Mouse (Mus musculus): ENCODE results near the gene Klhl3.

The Klhl3 gene

GRCm38 (mm10) chr13:58124989-58125388 is 11.6 kb upstream of the Klhl3 start:
- no peak for DNase-seq (ENCODE audit: low read depth)

- no peak for DNase-seq (ENCODE audit: low read depth)
Measured at GRCm38 (mm10) chr13:58124278-58124677, 10.9 kb upstream of the Klhl3 start.

- DNase-seq (ENCODE audit: low read depth): no peak
Measured at GRCm38 (mm10) chr13:58123381-58123780, 10.0 kb upstream of the Klhl3 start.

- no peak for DNase-seq (ENCODE audit: low read depth)
Measured at GRCm38 (mm10) chr13:58122786-58123297, 9.4 kb upstream of the Klhl3 start.

- DNase-seq (ENCODE audit: low read depth): peak; percentile 65
Measured at GRCm38 (mm10) chr13:58117318-58118017, 4.1 kb upstream of the Klhl3 start.

- no peak for DNase-seq (ENCODE audit: low read depth)
Measured at GRCm38 (mm10) chr13:58116801-58117200, 3.4 kb upstream of the Klhl3 start.

GRCm38 (mm10) chr13:58115227-58115626 is 1.8 kb upstream of the Klhl3 start:
- DNase-seq (ENCODE audit: low read depth): peak; percentile 53

GRCm38 (mm10) chr13:58112601-58113041 is 771 bp downstream of the Klhl3 start:
- no peak for DNase-seq (ENCODE audit: low read depth)

- DNase-seq (ENCODE audit: low read depth): no peak
Measured at GRCm38 (mm10) chr13:58112191-58112590, 1.2 kb downstream of the Klhl3 start.

GRCm38 (mm10) chr13:58111306-58111705 is 2.1 kb downstream of the Klhl3 start:
- no peak for DNase-seq (ENCODE audit: low read depth)

GRCm38 (mm10) chr13:58090643-58091042 is 22.7 kb downstream of the Klhl3 start:
- DNase-seq (ENCODE audit: low read depth): peak; percentile 5

- no peak for DNase-seq (ENCODE audit: low read depth)
Measured at GRCm38 (mm10) chr13:58084396-58084795, 29.0 kb downstream of the Klhl3 start.

GRCm38 (mm10) chr13:58083521-58083920 is 29.9 kb downstream of the Klhl3 start:
- no peak for DNase-seq (ENCODE audit: low read depth)

GRCm38 (mm10) chr13:58083048-58083447 is 30.3 kb downstream of the Klhl3 start:
- DNase-seq (ENCODE audit: low read depth): no peak

- DNase-seq (ENCODE audit: low read depth): peak; percentile 24
Measured at GRCm38 (mm10) chr13:58078361-58078760, 35.0 kb downstream of the Klhl3 start.

GRCm38 (mm10) chr13:58074881-58075280 is 38.5 kb downstream of the Klhl3 start:
- no peak for DNase-seq (ENCODE audit: low read depth)

- no peak for DNase-seq (ENCODE audit: low read depth)
Measured at GRCm38 (mm10) chr13:58074466-58074865, 38.9 kb downstream of the Klhl3 start.

GRCm38 (mm10) chr13:58073254-58073882 is 40.0 kb downstream of the Klhl3 start:
- DNase-seq (ENCODE audit: low read depth): no peak

- DNase-seq (ENCODE audit: low read depth): no peak
Measured at GRCm38 (mm10) chr13:58071209-58071608, 42.2 kb downstream of the Klhl3 start.

GRCm38 (mm10) chr13:58070504-58070903 is 42.9 kb downstream of the Klhl3 start:
- DNase-seq (ENCODE audit: low read depth): no peak

GRCm38 (mm10) chr13:58068421-58069209 is 44.8 kb downstream of the Klhl3 start:
- no peak for DNase-seq (ENCODE audit: low read depth)

- DNase-seq (ENCODE audit: low read depth): no peak
Measured at GRCm38 (mm10) chr13:58067540-58068103, 45.8 kb downstream of the Klhl3 start.
